Mouse (Mus musculus): Measurements from ENCODE around the gene Cenpp.

DNA sequence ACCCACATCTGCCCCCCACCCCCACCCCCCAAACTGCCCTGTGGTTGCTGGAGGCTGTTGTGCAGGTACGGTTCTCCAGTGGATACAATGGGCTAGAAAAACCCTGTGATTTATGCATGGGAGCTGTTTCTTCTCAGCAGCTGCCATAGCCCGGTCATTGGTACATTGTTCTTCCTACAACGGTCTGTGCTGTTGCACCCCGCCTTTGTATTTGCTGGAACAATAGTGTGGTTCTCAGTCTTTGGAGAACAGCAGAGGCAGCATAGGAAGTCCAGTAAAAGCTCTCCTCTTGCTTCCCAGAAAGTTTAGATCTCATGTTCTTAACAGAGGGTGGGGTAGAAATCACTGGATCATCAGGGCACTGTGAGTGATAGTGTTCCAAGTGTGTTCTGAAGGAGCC lies 31.7 kb upstream of the Cenpp start:
- TF ChIP-seq POLR2A (IDR thresholded peaks at IDR 0.05; ENCODE audit: insufficient read depth, low read length) (no peak), EP300 (IDR thresholded peaks at IDR 0.05; ENCODE audit: insufficient read depth, low read depth, low read length) (no peak)
